Mouse (Mus musculus) layer of hippocampus, postnatal 10 days (tissue): ENCODE data around the gene Ada. TPM values are rescaled to one million over a fixed set of nuclear protein-coding genes. Genes with fewer than 3 reads are reported as not detected.
A peak's percentile ranks its signal among the peaks of the same experiment; 100 is the strongest.

Experiments used
- DNase-seq, 2 experiments: peaks; one replicate each; pipeline ENCODE4 v3.0.0; 2021; ENCODE audit warnings: low spot score in 2 of 2
- long read RNA-seq: library from polyadenylated mRNA; stranded (forward); transcript quantifications from one replicate; pipeline ENCODE4 v2.0.0, GENCODE M21; 2023
- total RNA-seq, 2 experiments: library from RNA; stranded (reverse); gene quantifications; 2 replicates each; pipeline ENCODE4 v1.2.3; 2021

The Ada gene
- total RNA-seq: 1 to 10 TPM; 3.0 to 3.3 TPM
- long read RNA-seq, transcript Ada-201 (12 exons, 1,688 nt): major isoform, 6 of 7 reads
- long read RNA-seq, partial matches to known transcripts: 0 of 7 reads
- long read RNA-seq, other reads (novel, unspliced or antisense): 1 of 7 reads

DNA sequence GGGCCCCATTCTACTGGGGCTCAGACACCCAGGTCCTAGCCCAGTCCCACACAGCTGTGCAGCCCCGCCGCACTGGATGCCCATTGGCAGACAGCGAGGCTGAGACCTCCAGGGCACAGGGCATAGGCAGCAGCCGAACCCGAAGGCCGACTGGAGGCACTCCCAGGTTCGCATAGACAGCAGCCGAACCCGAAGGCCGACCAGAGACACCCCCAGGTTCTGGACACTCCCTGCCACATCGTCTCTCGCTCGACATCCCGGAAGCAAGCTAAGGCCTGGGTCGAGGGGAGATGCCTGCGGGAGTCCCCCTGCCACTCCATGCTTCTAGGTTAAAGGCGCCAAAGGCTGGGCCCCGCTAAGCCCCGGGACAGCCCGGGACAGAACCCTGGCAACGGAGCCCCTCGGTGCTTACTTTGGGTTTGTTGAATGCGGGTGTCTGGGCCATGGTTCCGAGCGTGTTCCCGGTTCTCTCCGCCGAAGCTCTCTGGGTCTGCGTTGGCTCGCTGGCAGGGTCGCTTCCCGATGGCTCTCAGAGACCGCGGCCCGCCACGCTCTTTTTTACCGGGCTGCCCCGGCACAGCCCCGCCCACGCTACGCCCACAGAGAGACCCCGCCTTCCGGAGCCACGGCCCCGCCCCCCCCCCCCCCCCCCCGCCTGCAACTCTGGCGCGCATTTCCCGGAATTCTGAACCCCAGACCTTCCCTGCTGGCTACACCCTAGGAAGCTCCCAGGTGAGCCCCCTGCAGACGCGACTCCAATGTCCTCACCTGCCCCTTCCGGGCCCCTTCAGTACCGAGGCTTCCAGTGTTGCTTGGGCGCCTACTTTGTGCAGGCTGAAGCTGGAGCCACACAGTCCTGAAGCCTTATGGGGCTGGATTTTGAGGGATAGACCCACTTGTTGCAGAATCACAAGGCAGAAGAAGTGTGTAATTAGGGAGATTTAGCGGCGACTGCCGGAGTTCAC, at the start of gene Ada:
Gene Ada, minus strand, starts transcription at position 593 of the 965 bp plus-strand sequence.
- peak; percentile 39 to 65 for DNase-seq

DNA sequence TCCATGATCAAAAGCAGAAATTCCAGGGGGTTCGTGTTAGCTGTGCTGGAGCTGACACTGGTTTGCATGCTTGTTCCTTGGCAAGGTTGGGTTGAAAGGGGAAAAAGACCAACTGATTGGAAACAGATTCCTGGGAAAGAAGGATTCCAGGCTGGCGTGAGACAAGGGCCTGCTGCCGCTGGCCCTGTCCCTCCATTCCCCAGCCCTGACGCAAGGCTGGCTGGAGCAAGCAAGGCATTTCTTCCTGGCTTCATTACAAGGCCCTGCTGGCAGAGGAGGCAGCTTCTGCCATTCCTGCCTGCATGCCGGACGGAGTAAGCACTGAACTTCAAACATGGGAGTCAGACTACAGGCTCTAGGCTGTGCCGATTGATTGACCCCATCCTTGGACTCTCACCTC, 48.4 kb upstream of the Ada start:
- no peak for DNase-seq

DNA sequence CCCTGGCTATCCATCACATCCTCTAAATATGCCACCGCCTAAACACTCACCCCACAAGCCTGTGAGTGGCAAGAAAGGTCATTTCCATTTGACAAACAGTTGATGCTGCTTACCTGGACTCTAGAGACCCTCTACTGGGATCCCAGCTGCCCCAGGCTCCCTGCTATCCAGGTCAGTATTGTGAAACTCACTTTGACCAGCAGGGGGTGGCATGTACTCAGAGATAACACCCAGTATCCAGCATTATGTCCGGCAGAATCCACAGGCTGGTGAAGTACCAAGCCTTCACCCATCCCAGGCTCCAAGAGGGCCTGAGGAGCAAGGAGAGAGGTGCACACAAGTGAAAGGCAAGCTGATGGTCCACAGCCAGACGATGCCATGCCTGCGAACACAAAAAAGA, 38.4 kb upstream of the Ada start:
- peak; percentile 79 to 82 for DNase-seq

DNA sequence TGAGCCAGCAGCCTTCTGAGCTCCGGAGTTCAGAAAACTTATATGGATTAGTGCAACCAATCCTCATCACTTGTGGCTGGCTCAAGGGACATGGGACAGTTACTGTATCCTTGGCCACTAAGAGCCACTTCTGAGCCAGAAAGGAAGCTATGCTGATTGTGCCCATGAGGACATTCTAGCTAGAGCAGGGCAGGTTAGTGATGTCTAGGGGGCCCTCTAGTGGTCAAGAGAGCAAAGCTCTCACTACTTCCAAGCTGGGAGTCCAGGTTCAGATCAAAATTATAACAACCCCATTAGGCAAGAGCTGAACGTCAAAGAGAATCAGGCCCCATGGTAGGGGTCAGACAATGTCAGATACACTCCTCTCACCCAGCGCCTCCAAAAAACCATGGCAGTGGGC, 37.7 kb upstream of the Ada start:
- peak; percentile 36 to 46 for DNase-seq

GRCm38 (mm10) chr2:163787086-163787485, 37.0 kb upstream of the Ada start:
- no peak for DNase-seq

DNA sequence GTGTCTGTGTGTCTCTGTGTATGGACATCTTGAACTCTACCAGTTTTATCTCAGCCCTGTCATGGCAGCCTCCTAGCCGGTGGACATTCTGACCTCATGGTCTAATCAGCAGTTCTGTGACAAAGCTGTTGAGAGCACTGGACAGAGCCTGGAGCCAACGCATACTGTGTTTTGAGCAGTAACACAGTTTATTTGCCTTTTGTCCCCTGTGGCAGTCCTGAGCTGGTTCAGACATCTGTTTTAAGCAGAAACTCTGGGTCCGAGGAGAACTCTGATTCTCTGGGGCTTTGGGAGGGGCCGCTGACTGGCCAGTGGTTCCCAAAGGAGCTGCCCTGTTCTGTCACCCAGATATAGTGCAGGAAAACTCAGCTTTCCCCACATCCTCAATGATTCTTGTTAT, 33.9 kb upstream of the Ada start:
- DNase-seq: no peak

DNA sequence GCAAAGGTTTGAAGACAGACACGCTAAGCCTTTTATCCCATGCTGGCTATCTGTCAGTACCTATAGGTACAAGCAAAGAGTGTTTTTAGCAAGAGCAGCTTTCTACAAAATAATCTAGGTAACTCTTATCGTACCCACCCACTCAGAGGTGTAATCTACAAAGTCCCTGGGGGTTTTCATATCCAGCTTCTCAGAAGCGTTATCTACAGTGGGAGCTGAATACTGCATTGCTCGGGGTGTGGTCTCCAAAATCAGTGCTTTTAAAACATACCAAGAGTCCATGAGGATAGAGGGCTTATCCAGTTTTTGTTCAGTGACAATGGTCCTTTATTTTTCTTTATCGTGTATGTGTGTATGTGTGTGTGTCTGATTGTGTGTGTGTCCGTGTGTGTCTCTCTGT, 33.3 kb upstream of the Ada start:
- no peak for DNase-seq

GRCm38 (mm10) chr2:163778896-163779295, 28.9 kb upstream of the Ada start:
- DNase-seq: no peak

DNA sequence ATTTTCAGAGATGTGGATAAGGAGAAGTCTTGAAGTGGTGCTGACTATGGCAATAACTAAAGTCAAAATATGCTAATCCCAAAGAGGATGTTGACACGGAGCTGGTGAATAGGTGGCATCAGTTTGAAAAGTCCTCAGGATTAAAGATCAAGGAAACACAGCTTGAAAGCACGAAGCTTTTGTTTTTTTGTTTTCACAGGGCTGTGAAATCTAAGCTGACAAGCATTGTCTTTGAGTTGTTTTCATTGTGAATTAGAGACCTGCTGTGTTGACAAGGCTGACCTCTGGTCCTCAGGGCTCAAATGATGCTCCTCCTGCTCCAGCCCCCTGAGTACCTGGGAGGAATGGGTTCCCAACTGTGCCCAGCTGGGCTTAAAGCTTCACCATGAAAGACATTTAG, 27.0 kb upstream of the Ada start:
- no peak for DNase-seq

GRCm38 (mm10) chr2:163776661-163777060, 26.6 kb upstream of the Ada start:
- no peak for DNase-seq

DNA sequence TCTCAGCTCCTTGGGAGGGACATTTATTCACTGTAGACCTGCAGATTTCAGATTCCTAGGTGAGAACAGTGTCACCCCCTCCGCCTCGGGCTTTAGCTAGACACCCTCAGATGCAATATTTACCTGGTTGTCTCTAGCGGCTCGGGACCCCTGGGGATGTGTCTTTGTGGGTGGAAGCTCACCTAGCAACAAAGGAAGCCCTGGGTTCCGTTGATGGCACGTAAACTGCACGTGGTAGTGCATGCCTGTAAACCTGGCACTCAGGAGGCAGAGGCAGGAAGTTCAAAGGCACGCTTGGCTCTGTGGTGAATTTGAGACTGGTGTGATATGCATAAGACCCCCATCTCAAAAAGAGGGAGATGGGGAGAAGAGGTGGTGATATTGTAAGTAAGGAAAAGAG, 20.7 kb upstream of the Ada start:
- DNase-seq: no peak

- DNase-seq: no peak
Measured at GRCm38 (mm10) chr2:163766890-163767289, 16.9 kb upstream of the Ada start.

GRCm38 (mm10) chr2:163766261-163766660, 16.2 kb upstream of the Ada start:
- DNase-seq: no peak

DNA sequence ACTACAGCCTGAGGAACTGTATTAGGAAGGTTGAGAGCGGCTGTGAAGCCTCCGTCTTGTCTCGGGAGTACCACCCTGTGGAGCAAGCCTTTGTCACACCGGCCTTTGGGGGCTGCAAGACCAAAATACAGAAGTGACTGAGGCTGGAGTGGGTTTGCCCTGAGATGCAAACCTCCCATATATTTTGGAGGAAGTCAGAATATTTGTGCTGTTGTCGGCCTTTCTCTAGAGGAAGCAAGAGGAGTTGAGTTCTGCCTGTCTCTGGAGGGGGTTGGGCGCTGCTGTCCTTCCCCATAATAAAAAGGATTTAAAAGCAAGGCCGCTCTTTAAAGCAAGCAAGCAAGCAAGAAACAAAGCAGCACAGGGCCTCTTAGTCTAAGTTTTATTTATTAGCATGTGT, 11.4 kb upstream of the Ada start:
- no peak for DNase-seq

- no peak for DNase-seq
Measured at GRCm38 (mm10) chr2:163760589-163760988, 10.6 kb upstream of the Ada start.

DNA sequence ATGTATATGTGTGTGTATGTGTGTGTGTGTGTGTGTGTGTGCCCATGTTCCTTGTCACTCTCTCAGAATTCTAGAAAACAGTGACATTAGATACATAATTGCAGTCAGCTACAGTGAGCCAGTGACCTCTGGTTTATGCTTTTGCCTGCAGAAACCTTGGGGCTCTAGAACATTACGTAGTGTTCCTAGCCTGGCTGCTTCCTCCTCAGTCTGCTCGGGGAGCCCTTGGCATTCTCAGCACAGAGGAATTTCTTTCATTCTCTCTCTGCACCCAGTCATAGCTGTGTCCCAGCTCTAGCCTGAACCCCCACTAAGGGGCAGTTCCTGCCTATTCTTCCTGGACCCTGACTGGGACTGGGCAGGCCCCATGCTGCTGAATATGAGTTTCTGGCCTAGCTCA, 8.1 kb upstream of the Ada start:
- no peak for DNase-seq

DNA sequence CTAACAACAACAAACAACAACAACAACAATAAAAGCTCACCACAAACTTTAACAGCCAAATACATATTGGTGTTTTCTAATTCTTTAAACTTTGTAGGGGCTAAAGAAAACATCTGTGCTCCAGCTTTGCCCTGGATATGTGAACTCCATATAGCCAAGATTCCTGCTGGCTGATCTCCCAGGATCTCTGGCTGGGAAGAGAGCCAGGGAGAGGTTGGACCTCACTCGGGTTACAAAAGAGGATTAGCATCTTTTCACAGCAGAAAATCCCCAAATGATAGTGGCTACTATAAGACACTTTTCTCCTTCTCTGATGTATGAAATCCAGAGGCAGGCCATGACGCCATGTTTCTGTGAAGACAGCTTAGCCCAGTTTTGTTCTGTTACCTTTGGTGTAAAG, 6.7 kb upstream of the Ada start:
- DNase-seq: no peak

DNA sequence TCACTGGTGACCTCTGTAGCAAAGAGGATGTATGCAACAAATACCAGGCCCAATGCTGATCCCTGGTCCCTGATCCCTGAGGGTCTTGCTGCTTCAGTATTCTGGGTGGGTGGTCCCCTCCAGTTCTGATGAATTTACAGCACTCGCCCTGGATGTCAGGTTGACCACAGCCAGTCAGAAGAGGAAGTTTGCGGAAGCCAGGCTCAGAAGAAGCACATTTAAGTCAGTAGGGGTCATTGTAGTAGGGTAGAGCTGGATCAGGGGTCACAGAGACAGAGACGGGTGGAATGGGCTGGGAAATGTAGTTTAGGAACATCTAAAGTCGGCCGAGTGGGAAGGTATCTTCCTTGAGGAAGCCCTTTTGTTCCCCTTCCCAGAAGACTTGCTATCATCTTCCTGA, 4.2 kb upstream of the Ada start:
- DNase-seq: no peak

GRCm38 (mm10) chr2:163744801-163745570, 5.1 kb downstream of the Ada start:
- DNase-seq: no peak

DNA sequence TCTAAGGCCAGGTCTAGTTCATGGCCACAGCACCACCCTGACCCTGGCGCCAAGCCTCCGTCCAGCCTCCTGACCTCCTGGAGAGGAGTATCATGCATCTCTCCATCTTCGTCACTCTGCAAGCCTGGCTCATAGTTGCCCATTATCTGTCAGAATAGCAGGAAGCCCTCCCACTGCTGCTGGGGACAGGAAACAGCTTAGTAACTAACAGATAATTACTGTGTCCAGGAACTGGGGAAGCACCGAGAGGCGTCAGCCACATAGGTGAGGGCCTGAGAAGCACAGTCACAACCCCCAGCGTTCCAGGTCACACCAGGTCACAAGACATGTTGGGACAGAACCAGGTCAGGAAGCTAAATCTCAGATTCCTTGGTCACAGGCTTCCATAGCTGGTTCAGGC, 6.7 kb downstream of the Ada start:
- no peak for DNase-seq

GRCm38 (mm10) chr2:163742656-163743055, 7.4 kb downstream of the Ada start:
- no peak for DNase-seq

DNA sequence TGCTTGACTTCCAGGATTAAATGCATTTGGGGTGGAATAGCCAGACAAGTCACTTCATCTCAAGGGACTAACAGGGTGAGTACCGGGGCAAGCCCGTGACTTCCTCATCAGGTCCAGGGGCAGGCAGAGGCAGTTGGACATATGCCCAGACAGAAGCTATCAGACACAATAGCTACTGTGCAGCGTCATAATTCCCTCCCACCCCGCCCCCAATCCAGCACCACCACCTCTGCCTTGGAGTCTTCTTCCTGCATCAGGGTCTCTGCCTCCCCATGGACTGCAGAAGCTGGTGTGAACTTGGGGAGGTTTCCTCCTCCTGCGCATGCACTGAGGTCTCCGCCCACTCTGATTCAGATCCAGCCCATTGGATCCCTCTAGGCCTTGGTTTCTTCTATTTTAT, 14.1 kb downstream of the Ada start:
- DNase-seq: no peak
